Mouse (Mus musculus) embryonic stem cell, embryonic (primary cell): ENCODE data around the gene 9030612E09Rik.

Experiments used
- CTCF ChIA-PET, 4 experiments: fragments of 300-600 bp in 2 of 4; fragments of 350-600 bp in 2 of 4; sonication (Branson Sonifier 250); formaldehyde crosslinking; loops; one replicate each; lab custom pipeline; 2022; ENCODE audit warnings: inconsistent platforms in 2 of 4; lab: Charles Lee
- POLR2A ChIA-PET, 4 experiments: fragments of 300-600 bp in 2 of 4; fragments of 350-600 bp in 2 of 4; sonication (Branson Sonifier 250); formaldehyde crosslinking; loops; one replicate each; lab custom pipeline; 2022; ENCODE audit warnings: antibody characterized with exemption in 4 of 4, inconsistent platforms in 1 of 4; lab: Charles Lee

9030612E09Rik gene

GRCm38 (mm10) chr10:43173141-43173827 lies 1.2 kb upstream of the 9030612E09Rik start:
- CTCF ChIA-PET: interaction anchor here in 3 of 4 experiments (0.6 to 1.0 kb wide), 6 partner anchors 139 to 324 kb away, joined by 3 to 7 read pairs (median 4); no protein-coding TSS in a partner anchor
- POLR2A ChIA-PET: interaction anchor here in 2 of 4 experiments (0.5 to 2.1 kb wide), 7 partner anchors 17 to 1900 kb away, joined by 3 to 7 read pairs (median 6); partner anchors contain the start of gene Pdss2 (in 1 of the 2)

- CTCF ChIA-PET: interaction anchor here in 3 of 4 experiments (0.5 to 1.0 kb wide), 8 partner anchors 139 to 325 kb away, joined by 3 to 7 read pairs (median 4); no protein-coding TSS in a partner anchor
- POLR2A ChIA-PET: interaction anchor here in 3 of 4 experiments (0.5 to 2.1 kb wide), 10 partner anchors 17 to 1252 kb away, joined by 3 to 7 read pairs (median 4); partner anchors contain the start of gene Pdss2 (in 1 of the 3)
These were observed 627 bp upstream of the 9030612E09Rik start for GRCm38 (mm10) chr10:43173828-43174325.

GRCm38 (mm10) chr10:43175156-43175601 lies 675 bp downstream of the 9030612E09Rik start:
- POLR2A ChIA-PET: interaction anchor here in 2 of 4 experiments (0.6 to 1.5 kb wide), 7 partner anchors 46 to 299 kb away, joined by 3 to 7 read pairs (median 3); partner anchors contain the start of gene Pdss2 (in 2 of the 2)

GRCm38 (mm10) chr10:43180313-43180912 lies 5.9 kb downstream of the 9030612E09Rik start:
- ChIA-PET POLR2A (interaction anchor here in 2 of 4 experiments (0.5 to 1.3 kb wide), 2 partner anchors 9 to 286 kb away, joined by 3 to 4 read pairs; no protein-coding TSS in a partner anchor), CTCF (no interaction called here)

More at GRCm38 (mm10) chr10:43175156-43175601, 675 bp downstream of the 9030612E09Rik start:
- CTCF ChIA-PET: interaction anchor here in 1 of 4 experiments (0.7 kb wide), 1 partner anchor 158 kb away, joined by 3 read pairs; no protein-coding TSS in a partner anchor

GRCm38 (mm10) chr10:43200206-43200605 lies 25.7 kb downstream of the 9030612E09Rik start:
- ChIA-PET CTCF (interaction anchor here in 1 of 4 experiments (0.6 kb wide), 1 partner anchor 23 kb away, joined by 3 read pairs; no protein-coding TSS in a partner anchor), POLR2A (interaction anchor here in 2 of 4 experiments (0.8 to 1.9 kb wide), 4 partner anchors 9 to 21 kb away, joined by 3 to 8 read pairs (median 5); partner anchors contain the start of gene Pdss2 (in 1 of the 2))

GRCm38 (mm10) chr10:43203865-43204264 lies 29.4 kb downstream of the 9030612E09Rik start:
- ChIA-PET CTCF (no interaction called here), POLR2A (interaction anchor here in 3 of 4 experiments (0.7 to 1.1 kb wide), 4 partner anchors 17 to 926 kb away, joined by 3 to 4 read pairs (median 4); partner anchors contain the start of gene Pdss2 (in 1 of the 3))

- ChIA-PET POLR2A (interaction anchor here in 2 of 4 experiments (1.0 to 2.1 kb wide), 3 partner anchors 9 to 11 kb away, joined by 3 to 9 read pairs (median 5); partner anchors contain the start of gene Pdss2 (in 2 of the 2)), CTCF (no interaction called here)
These were observed 37.4 kb downstream of the 9030612E09Rik start for GRCm38 (mm10) chr10:43211866-43212265.

- CTCF ChIA-PET: interaction anchor here in 1 of 4 experiments (0.6 kb wide), 1 partner anchor 173 kb away, joined by 3 read pairs; no protein-coding TSS in a partner anchor
- POLR2A ChIA-PET: interaction anchor here in 2 of 4 experiments (0.6 to 1.5 kb wide), 5 partner anchors 9 to 299 kb away, joined by 3 to 5 read pairs (median 3); no protein-coding TSS in a partner anchor
These were observed 42.9 kb downstream of the 9030612E09Rik start for GRCm38 (mm10) chr10:43217361-43217900.

GRCm38 (mm10) chr10:43220479-43220878 lies 46.0 kb downstream of the 9030612E09Rik start:
- POLR2A ChIA-PET: interaction anchor here in 3 of 4 experiments (0.7 to 2.8 kb wide), 33 partner anchors 9 to 808 kb away, joined by 3 to 9 read pairs (median 4); partner anchors contain the start of genes 9030612E09Rik (in 1 of the 3) and Sec63 (in 1 of the 3)
- CTCF ChIA-PET: no interaction called here

GRCm38 (mm10) chr10:43220910-43221625 lies 46.6 kb downstream of the 9030612E09Rik start, which contains the start of gene Pdss2:
Gene Pdss2 (plus strand): TSS chr10:43221486.
- ChIA-PET CTCF (interaction anchor here in 1 of 4 experiments (0.6 kb wide), 2 partner anchors 254 to 928 kb away, joined by 5 to 15 read pairs; partner anchors contain the start of gene Crybg1), POLR2A (interaction anchor here (0.6 to 2.8 kb wide), 51 partner anchors 9 to 808 kb away, joined by 3 to 9 read pairs (median 4); partner anchors contain the start of genes 9030612E09Rik (in 1 of the 4) and Sec63 (in 1 of the 4))

GRCm38 (mm10) chr10:43221659-43222058 lies 47.2 kb downstream of the 9030612E09Rik start:
- POLR2A ChIA-PET: interaction anchor here (0.6 to 2.8 kb wide), 38 partner anchors 9 to 543 kb away, joined by 3 to 9 read pairs (median 4); partner anchors contain the start of genes 9030612E09Rik (in 1 of the 4), Sec63 (in 1 of the 4) and Sobp (in 1 of the 4)

GRCm38 (mm10) chr10:43223391-43223790 lies 48.9 kb downstream of the 9030612E09Rik start:
- ChIA-PET POLR2A (interaction anchor here in 2 of 4 experiments (0.6 to 1.2 kb wide), 3 partner anchors 32 to 360 kb away, joined by 3 read pairs; no protein-coding TSS in a partner anchor), CTCF (interaction anchor here in 2 of 4 experiments (0.6 kb wide), 2 partner anchors 23 to 235 kb away, joined by 3 read pairs; no protein-coding TSS in a partner anchor)

More at GRCm38 (mm10) chr10:43221659-43222058, 47.2 kb downstream of the 9030612E09Rik start:
- CTCF ChIA-PET: interaction anchor here in 2 of 4 experiments (0.6 kb wide), 3 partner anchors 249 to 927 kb away, joined by 3 to 15 read pairs (median 5); partner anchors contain the start of gene Crybg1 (in 1 of the 2)
